Mouse (Mus musculus) liver, adult 2 months (tissue): ENCODE data around the gene Serpinb6a.

ENCODE experiments used
- CTCF ChIP-seq: fragments of 200-500 bp; IDR thresholded peaks from 2 replicates; pipeline ENCODE4 v1.5.1; 2011; ENCODE audit warnings: low read depth, low read length, control low read depth
- POLR2A ChIP-seq: fragments of 200-500 bp; IDR thresholded peaks from 2 replicates; pipeline ENCODE4 v1.6.1; 2011; ENCODE audit warnings: low read length, control low read depth; ENCODE audit not compliant: insufficient read depth; ENCODE audit errors: extremely low read depth

GRCm38 (mm10) chr13:33942212-33942779 is 60.3 kb downstream of the Serpinb6a start:
- TF ChIP-seq CTCF (peak; percentile 37; the same call in 1 of the 2 replicates), POLR2A (no peak)
